Mouse (Mus musculus) left cerebral cortex, adult 11 months (tissue): Measurements from ENCODE around the gene Mars2.

Experiments used
- DNase-seq: peaks from one replicate; pipeline ENCODE4 v3.0.0; 2022; ENCODE audit warnings: low spot score

Mars2 gene

GRCm38 (mm10) chr1:55223026-55223425, 14.0 kb upstream of the Mars2 start:
- no peak for DNase-seq

DNA sequence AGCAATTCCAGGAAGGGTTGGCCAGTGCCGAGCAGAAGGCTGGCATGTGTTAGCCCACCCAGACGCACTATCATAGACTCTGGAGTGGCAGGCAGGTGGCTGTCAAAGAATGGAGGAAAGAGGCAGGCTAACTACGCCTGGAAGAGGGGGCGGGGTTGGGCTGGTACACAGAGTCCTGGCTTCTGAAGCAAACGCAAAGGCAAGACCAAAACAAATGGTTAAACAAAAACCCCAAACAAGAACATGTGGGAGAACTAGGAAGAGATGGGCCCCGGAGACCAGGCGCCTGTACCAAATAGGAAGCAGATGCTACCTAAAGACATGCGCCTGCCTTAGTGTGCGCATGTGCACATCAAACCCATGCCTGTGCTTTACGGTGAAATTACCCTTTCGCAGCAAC, 12.9 kb upstream of the Mars2 start:
- no peak for DNase-seq

GRCm38 (mm10) chr1:55225398-55225797, 11.6 kb upstream of the Mars2 start:
- DNase-seq, result no peak

DNA sequence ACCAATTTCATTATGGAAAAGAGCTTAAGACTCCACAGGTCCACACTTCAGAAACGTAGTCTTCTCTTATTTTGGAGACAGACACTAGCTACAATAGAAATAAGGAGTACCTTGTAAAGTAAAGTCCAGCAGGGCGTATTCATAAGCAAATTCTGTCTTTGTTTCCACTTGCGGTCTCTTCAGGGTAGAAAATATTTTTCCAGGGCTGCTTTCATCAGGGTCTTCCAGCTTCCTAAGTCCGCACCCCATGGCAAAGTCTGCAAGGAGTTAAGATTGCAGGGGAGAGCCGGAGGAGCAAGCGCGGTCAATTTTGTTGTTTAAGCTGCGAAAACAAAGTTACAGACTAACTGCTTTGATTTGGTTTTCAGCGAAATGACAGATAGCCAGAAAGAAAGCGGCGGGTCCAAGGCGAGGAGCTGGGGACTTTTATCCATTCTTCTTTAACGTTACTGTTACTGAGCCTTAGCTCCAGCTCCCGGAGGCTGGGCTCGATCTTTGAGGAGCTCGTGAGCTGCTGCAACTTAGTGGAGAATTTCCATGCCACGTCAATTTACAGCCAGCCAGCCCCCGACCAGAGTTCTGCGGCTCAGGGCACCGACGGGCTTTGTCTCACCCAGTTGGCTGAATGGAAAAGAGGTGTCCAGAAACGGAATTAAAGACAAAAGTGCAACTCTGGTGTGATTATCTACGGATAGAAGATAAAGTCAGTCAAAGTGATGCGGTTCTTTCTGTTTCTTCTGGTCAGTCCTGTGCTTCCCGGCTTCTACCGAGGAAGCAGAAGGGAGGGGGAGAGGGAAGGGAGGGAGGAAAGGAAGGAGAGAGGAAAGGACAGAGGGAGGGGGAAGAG, 10.7 kb upstream of the Mars2 start, which contains the start of gene Rftn2:
Gene Rftn2, minus strand, starts transcription at position 772 of the 847 bp plus-strand sequence.
- DNase-seq, result no peak

- no peak for DNase-seq
These were observed 9.6 kb upstream of the Mars2 start for GRCm38 (mm10) chr1:55227376-55227775.

GRCm38 (mm10) chr1:55228256-55228884, 8.6 kb upstream of the Mars2 start:
- no peak for DNase-seq

DNA sequence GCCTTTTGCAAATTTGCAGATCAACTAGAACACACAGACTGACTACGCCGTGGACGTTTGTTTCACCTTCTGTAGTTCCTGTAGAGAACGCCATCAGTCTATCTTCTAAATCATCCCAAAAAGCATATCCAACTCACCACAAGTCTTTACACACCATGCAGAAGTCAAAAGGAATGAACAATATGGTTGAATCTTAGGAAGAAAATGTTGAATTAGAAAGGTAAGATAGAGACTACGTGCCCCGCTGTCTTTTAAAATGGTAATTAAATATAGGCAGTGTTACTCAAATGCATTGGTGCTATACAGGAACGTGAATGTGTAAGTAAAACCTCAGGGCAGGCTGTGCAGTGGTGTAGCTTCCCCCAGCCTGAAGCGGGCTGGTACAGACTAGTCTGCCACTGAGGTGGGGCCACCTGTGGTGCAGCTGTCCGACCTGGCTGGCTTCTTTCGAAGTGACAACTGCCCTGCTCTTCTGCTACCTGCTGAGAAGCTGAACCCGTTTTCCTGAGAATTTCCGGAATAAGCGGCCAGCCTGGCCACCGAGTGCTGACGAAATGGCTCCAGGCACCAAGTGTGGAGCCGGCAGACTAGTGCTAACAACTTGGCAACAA, 2.0 kb upstream of the Mars2 start:
- no peak for DNase-seq

DNA sequence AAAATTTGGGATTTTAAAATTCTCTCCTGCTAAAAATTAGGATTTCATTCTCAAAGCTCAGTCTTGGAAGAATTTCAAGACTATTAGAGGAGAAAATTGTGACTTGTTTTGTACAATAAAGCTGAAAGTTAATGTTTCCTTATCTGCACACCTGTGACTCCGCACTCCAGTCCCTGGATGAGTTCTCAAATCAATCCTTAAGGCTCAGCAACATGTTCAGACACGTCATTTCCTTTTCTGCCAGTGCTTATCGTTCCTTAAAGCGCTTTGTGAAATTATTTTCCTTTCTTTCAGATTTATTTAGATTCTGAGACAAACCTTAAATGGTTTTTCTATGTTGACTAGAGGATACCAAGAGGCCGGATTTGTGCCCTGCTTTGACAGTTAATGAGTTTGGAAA, 490 bp upstream of the Mars2 start:
- DNase-seq, result no peak

GRCm38 (mm10) chr1:55237643-55238161, 725 bp downstream of the Mars2 start:
- DNase-seq, result no peak

GRCm38 (mm10) chr1:55238496-55238895, 1.5 kb downstream of the Mars2 start:
- DNase-seq, result no peak

- DNase-seq, result no peak
These were observed 2.3 kb downstream of the Mars2 start for GRCm38 (mm10) chr1:55239237-55239636.

GRCm38 (mm10) chr1:55246374-55246773, 9.4 kb downstream of the Mars2 start:
- DNase-seq, result no peak

- no peak for DNase-seq
These were observed 27.4 kb downstream of the Mars2 start for GRCm38 (mm10) chr1:55264385-55264784.

- DNase-seq, result no peak
These were observed 28.5 kb downstream of the Mars2 start for GRCm38 (mm10) chr1:55265447-55265846.

- no peak for DNase-seq
These were observed 42.1 kb downstream of the Mars2 start for GRCm38 (mm10) chr1:55279081-55279480.
